Mouse (Mus musculus) layer of hippocampus, postnatal 25 days (tissue): ENCODE results near the gene Fkbp11. TPM values are rescaled to one million over a fixed set of nuclear protein-coding genes. Genes with fewer than 3 reads are reported as not detected.
"Not testable (repeated sequence)": the region's sequence is repeated elsewhere in the genome, so short reads cannot be mapped to it uniquely, and the experiment has no call there.

Source experiments
- DNase-seq, 2 experiments: peaks; one replicate each; pipeline ENCODE4 v3.0.0; 2022; ENCODE audit warnings: mixed read lengths in 2 of 2, low spot score in 1 of 2; ENCODE audit errors: extremely low spot score in 1 of 2
- total RNA-seq, 2 experiments: library from RNA; stranded (reverse); gene quantifications; 2 replicates each; pipeline ENCODE4 v1.2.3; 2021

Fkbp11 gene
- 1 to 10 TPM; 1.0 to 1.5 TPM for total RNA-seq

DNA sequence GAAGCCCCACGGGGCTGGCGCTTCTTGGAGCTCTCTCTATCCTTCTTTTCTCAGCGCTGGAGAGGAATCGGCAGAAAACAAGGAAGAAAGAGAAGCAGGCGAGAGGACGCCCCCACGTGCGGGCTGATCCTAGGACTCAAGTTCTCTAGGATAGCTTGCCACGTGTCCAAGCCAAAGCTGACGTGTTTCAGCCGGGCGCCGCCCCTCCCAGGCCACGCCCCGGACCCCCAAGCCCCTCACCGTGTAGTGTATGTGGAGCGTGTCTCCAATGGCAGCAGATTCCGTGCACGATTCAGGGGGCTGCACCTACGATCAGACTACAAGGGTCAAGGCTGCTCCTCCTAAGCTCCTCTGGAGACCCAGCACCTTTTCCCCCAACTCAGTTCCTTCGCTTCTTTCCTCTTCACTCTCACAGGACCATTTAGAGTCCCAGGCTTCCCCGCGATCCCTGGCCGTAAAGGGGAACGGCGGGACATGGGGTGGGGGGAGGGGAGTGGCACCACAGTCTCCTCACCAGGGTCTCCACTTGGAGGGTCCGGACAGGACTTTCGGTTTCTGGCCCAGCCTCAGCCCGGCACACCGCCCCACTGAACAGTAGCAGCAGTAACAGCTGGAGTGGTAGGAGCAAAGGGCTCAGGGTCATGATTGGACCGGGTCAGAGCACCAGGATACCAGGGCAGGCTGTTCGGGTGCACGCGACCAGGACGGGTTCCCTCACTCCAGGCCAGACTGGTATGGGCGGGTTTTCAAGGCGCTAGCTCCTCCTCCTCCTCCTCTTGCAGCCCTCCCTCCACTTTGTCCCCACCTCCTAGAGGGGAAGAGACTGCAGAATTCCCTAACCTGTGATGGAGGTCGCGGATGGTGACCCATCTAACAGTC lies at the start of gene Fkbp11:
Fkbp11 (minus strand) TSS at position 756 of the 879 bp plus-strand sequence.
- DNase-seq: peak in 1 of 2 experiments; percentile 25

DNA sequence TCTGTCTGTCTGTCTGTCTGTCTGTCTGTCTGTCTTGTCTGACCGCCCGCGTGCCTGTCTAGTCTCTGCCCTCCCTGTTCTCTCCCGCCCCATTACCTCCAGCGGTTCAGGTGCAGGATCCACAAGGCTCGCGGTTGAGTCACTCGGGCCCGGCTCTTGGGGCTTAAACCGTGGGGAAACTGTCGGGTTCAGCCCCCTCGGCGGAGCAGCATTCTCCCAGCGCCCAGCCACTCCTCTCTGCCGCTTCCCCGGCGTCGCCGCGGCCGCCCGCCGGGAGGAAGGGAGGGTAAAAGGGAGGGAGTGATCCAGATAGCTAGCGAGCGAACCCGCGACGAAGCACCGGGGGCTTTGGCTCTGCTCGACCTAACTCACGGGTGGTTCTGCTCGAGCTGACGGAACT lies 49.8 kb upstream of the Fkbp11 start, which contains the start of gene Wnt10b:
Wnt10b (minus strand) TSS at position 389 of the 400 bp plus-strand sequence.
- DNase-seq: no peak

DNA sequence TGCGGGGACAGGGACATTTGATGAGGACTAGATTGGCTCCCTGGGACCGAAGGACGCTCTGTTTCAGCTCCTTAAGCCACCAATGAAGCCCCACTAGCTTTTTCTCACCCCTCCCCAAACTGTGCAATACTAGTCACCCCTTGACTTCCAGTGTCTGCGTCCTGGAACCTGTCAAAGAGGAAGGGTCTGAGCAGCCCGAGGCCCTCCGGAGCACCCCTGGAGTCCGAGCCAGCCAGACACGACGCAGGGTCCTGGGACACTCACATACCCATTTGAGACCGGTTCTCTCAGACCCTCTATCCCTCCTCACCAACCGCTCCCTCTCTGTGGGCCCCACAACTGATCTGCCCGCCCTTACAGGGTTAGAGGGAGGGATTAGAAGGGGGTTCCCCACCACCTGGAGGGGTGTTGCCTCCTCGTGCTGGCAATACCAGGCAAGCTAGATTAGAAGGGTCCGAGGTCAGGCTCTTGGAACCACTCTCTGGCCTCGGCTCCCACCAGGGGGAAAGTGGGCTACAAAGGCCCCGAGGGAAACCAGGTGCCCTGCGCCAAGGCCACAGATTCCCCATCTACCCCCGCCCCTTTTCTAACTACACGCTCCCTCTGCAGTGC lies 49.1 kb upstream of the Fkbp11 start:
- DNase-seq: no peak

- no peak for DNase-seq
Observed at GRCm38 (mm10) chr15:98776280-98777004, 48.4 kb upstream of the Fkbp11 start.

DNA sequence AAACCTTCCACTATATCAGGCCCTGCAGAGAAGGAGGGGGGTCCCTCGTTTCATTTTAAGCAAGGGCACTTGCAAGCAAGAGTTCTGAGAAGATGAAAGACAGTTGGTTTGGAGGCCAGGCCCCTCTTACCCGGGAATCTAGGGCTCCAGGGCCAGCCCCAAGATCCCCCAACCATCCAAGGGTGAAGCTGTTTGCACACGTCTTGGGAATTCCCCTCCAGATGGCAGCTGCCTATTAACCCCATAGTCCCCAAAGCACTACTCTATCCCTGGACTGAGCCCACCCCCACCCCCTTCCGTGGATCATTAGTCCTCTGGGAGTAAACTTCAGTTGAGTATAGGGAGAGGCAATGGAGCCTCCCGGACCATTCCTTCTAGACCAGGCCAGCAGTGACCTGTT lies 47.5 kb upstream of the Fkbp11 start:
- DNase-seq: no peak

DNA sequence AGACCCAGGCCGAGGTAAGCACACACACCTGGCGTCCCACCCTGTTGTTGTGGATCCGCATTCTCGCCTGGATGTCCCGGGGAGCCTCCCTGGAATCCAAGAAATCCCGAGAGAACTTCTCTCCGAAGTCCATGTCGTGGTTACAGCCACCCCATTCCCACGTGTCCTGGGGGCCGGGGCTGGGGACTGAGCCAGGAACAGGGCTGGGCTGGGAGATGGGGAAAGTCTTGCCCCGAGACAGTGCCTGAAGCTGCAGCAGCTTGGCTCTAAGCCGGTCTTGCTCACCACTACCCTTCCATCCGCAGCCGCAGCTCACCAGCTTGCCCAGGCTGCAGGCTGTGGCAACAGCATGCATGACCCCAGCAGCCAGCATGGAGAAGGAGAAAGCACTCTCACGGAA lies 46.1 kb upstream of the Fkbp11 start:
- DNase-seq: no peak

GRCm38 (mm10) chr15:98772511-98773211 lies 44.7 kb upstream of the Fkbp11 start:
- no peak for DNase-seq

GRCm38 (mm10) chr15:98771813-98772425 lies 43.9 kb upstream of the Fkbp11 start:
- no peak for DNase-seq

DNA sequence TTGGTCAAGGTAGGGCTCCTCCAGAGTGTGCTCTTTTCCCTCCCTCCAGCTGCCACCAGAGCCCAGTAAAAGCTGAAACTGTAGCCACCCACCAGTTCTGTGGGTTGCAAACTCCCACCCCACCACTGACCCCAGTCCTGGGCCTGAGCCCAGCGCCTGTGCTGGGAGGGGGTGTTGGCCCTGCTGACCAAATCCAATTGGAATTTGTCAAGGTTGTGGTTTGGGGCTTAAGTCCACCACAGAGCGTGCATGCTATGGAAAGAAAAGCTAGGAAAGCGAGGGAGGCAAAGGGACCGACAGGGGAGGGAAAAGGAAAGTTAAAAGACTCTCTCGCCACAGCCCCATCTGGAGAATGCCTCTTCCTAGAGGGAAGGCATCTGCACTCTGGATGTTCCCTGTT lies 40.3 kb upstream of the Fkbp11 start:
- DNase-seq: no peak

DNA sequence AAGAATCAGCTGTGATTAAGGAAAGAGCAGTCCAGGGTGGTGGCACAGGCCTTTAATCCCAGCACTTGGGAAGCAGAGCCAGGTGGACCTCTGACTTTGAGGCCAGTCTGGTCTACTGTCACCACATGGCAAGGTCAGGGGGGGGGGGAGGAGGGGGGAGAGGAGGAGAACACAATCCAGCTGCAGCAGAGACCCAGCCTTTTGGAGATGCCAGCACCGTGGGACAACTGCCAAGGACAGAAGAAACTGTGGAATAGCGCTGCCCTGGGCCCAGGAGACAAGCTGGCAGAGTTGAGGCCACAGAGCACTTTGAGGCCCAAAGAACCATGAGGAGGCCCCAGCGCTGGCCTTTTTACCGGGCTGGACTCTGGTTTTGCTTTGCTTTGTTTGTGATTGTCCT lies 37.9 kb upstream of the Fkbp11 start:
- no peak for DNase-seq

- peak; percentile 92 to 93 for DNase-seq
Observed at GRCm38 (mm10) chr15:98762670-98763529, 34.9 kb upstream of the Fkbp11 start, which contains the start of gene Arf3. Arf3 (minus strand) TSS chr15:98763214.

GRCm38 (mm10) chr15:98762201-98762621 lies 34.2 kb upstream of the Fkbp11 start:
- DNase-seq: peak; percentile 53 to 58

- DNase-seq: no peak
Observed at GRCm38 (mm10) chr15:98754125-98754524, 26.1 kb upstream of the Fkbp11 start.

GRCm38 (mm10) chr15:98753021-98753423 lies 25.0 kb upstream of the Fkbp11 start:
- DNase-seq: no peak

DNA sequence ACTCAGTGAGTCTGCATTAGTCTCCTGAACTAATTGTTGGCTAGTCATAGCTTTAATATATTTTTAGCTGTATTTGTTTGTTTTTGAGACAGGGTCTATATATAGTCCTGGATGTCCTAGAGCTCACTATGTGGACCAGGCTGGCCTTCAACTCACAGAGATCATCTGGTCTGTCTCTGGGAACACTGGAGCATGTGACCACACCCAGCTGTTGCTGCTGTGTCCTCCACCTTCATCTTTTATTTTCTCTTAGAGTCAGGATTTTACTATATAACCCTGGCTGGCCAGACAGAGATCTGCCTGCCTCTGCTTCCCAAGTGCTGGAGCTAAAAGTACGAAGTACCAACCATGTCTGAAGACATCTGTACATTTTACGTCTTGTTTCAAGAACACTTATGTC lies 21.1 kb upstream of the Fkbp11 start:
- no peak for DNase-seq

GRCm38 (mm10) chr15:98747296-98747695 lies 19.3 kb upstream of the Fkbp11 start:
- DNase-seq: no peak

DNA sequence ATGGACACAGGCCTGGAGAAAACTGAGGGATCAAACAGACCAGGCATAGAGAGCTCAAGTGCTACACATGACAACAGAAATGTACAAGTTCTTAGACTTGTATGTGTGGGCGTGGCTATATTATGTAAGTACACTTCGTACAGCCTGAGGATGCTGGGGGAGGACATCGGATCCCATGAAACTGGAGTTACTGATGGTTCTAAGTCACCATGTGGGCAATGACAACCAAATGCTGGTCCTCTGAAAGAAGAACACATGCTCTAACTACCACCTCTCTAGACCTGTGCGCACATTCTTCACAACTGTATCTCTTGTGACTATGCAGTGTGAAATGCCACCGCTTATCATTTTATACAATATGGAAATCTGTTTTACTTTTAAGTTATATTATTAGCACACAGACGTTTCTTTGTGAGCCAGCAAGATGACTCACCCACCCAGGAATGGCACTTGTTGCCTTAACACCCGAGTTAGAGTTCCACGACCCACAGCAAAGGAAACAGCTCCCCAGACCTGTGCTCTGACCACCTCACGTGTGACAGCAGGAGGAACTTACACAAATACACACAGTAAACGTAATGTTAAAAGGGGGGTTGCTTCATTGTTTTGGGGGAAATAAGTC lies 18.5 kb upstream of the Fkbp11 start:
- no peak for DNase-seq

DNA sequence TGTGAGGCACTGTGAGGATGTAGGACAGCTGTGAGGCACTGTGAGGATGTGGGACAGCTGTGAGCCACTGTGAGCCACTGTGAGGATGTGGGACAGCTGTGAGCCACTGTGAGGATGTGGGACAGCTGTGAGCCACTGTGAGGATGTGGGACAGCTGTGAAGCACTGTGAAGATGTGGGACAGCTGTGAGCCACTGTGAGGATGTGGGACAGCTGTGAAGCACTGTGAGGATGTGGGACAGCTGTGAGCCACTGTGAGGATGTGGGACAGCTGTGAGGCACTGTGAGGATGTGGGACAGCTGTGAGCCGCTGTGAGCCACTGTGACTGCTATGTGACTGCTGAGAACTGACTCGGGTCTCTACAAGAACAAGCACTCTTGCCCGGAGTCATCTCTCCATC lies 15.9 kb upstream of the Fkbp11 start:
- not testable (repeated sequence) for DNase-seq
